Mouse (Mus musculus) embryo, embryonic 10.5 days (tissue): ENCODE data around the gene C4b.
A peak's percentile ranks its signal among the peaks of the same experiment; 100 is the strongest.

ENCODE experiments used
- DNase-seq: peaks from one replicate; pipeline ENCODE4 v3.0.0-alpha.2; 2015; ENCODE audit warnings: low spot score

Gene C4b

DNA sequence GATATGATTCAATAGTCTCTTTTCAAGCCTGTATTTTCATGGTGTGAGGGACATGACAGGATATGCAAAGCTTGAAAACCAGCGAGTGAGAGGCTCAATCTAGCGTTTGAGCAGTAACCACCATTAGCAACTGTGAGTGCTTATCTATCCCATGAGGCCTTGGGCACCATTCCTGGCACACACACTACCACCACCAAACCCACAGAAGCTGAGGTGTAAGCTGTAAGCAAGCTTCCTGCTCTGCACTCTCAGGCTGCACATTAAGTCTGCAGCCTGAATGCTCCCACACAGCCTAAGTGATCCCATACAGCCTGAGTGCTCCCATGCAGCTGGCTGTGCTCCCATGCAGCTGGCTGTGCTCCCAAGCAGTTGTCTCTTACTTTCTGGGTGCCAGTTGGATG lies 43.0 kb downstream of the C4b start:
- DNase-seq = no peak

DNA sequence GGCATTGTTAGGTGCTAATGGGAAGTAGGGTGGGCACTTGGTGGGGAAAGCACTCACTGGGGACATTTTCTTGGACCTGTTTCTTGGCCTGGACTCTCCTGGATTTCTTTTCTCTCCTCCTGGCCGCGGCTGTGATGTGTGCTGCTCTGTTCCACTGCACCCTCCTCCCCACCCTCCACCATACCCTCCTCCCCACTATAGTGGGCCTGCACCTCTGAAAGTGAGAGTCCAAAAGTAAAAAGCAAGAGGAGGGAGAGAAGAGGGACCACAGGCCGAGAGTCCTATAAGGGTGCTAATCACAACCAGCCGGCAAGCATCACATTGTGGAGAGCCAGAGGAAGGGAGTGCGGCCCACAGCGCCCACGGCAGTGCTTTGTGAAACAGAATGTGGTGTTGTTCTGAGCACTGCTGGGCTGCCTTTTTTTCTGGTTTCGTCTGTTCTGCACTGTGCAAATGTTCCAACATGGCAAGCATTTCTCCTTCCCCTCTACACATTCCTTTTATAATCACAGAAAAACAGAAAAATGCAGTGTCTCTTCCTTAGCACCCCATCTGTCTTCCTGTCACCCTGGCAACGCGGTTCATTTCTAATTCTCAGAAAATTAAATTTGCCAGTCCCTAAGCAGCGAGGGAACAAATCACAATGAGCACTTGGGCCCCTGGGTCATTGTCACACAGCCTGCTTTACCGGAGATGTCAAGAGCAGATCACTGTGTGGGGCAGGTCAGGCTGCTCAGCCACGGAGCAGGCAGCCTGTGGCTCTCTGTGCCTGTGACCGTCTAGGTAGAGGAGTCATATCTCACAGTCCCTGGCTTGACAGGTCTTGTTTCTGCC lies 43.9 kb downstream of the C4b start:
- peak; percentile 5 for DNase-seq

DNA sequence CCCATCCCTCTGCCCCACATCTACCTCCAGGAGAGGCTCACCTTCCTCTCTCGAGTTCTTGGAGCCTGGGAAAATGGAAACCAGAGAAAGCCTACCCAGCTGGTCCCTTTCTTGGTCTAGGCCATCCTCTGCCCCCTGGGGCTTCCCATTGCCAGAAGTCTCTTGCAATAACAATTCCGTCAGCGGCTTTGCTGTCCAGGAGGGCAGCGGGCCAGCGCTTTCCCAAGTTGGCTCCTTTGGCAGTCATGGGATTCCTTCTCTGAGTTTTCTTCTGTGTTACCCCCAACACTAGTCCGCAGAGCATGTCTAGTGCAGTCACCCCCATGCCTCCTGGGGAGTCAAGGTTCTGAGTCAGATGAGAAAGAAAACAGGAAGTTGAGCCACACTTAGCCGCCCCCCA lies 50.8 kb downstream of the C4b start:
- DNase-seq = no peak

- DNase-seq = no peak
These were observed 53.2 kb downstream of the C4b start for GRCm38 (mm10) chr17:34690458-34690857.

- DNase-seq = no peak
These were observed 54.8 kb downstream of the C4b start for GRCm38 (mm10) chr17:34688889-34689288.

DNA sequence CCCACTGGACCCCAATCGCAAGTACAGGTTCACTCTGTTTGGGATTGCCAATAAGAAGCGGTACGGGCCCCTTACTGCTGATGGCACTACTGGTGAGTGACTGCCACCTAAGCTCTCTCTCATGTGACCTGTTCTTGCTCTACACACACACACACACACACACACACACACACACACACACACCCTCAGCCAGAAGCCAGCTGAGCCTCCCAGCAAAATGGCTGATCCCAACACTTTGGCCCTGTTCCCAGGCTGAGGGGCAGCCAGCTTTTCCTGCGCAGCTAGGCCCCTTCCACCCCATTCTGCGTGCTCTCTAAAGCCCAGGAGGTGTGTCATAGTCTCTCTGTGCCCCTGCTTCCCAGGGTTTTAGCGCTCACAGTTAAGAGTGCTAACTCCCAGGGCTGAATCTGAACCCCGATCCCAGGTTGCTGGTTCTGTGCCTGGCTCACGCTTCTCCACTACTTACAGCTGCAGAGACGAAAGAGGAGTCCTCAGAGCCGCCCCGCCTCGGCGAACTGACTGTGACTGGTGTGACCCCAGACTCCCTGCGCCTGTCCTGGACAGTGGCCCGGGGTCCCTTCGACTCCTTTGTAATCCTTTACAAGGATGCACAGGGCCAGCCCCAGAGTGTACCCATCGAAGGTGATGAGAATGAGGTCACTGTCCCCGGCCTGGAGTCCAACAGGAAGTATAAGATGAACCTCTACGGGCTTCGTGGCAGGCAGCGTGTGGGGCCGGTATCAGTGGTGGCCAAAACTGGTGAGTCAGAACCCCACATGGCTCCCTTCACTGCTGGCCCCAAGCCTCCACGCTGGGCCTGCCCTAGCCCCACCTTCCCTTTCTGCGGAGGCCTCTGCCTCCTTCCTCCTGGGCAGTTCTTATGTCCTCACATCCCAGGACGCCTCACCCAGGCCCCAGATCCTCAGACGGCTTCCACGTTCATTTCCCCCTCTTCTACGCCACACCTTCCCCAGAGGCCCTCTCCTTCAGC lies 58.3 kb downstream of the C4b start:
- DNase-seq = no peak

- DNase-seq = no peak
These were observed 59.3 kb downstream of the C4b start for GRCm38 (mm10) chr17:34684253-34684893.

GRCm38 (mm10) chr17:34683686-34684220 lies 59.9 kb downstream of the C4b start:
- DNase-seq = no peak

GRCm38 (mm10) chr17:34683179-34683578 lies 60.5 kb downstream of the C4b start:
- DNase-seq = no peak

GRCm38 (mm10) chr17:34681881-34682536 lies 61.7 kb downstream of the C4b start:
- no peak for DNase-seq

GRCm38 (mm10) chr17:34681132-34681571 lies 62.5 kb downstream of the C4b start:
- no peak for DNase-seq

DNA sequence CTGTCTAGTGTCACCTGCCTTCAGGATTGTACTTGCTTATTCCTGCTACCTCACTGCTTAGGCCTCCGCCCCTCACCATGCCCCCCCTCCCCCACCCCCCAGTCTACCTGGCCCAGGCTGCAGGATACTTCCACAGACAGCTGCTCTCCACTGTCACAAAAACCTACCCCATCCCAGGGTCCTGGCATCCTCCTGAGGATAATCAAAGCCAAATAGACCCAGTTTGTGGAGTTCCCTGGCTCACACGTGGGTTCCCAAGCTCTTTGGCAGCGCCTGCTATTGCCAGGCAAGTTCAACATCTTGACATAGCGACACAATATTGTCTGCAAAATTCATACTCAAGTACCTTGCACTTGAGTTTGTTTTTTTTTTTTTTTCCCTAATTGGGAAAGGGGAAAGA lies 63.1 kb downstream of the C4b start:
- DNase-seq = no peak

DNA sequence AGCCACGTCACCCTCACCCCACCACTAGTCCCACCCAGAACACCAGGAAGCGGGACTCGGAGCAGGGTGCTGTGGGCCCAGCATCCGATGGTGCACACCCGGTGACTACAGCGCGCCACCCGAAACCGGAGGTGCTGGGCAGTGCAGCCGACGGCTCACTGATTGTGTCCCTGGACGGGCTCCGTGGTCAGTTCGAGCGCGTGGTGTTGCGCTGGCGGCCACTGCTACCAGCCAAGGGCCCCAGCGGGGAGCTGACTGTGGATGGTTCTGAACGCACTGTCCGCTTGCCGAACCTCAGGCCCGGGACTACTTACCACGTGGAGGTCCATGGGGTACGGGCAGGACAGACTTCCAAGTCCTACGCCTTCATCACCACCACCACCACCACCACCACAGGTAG lies 63.5 kb downstream of the C4b start:
- DNase-seq = no peak
